Mouse (Mus musculus): ENCODE results near the gene Sparc.
"Not testable (repeated sequence)": the region's sequence is repeated elsewhere in the genome, so short reads cannot be mapped to it uniquely, and the experiment has no call there.

The Sparc gene

DNA sequence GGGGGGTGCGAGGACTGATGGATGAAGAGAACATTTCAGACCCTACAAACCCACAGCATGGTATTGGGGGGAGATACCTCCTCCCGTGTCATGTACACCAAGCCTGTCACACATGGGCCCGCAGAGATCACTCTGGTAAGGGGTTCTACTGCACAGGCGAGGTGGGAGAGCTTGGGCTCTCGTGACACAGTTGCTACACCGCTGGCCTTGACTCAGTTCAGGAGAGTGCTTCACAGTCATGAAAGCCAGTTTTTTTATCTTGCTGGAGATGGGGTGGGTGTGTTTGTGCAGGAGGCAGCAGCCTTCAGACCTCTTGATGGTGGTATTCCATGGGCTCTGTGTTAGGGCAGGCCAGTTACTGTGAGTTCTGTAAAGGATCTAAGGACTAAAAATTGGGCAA lies 13.1 kb upstream of the Sparc start:
- no peak for DNase-seq

DNA sequence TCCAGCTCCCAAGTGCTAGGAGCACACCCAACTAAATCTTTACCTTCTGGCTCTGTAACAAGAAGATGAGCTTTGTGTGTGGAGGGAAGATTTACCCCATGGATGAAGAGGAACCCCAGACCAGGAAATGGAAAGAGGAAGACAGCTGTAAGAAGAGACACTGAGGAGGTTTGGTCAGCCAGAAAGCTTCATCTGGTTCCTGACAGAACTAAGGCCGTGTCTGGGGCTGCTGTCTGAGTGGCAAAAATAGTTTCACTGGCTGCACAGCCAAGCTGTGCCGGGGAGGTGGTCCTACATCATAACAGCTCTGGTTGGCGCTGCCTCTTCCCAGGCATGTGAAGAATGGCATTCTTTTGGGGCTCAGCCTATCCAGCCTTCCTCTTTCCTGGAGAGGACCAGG lies 10.0 kb upstream of the Sparc start:
- no peak for DNase-seq

DNA sequence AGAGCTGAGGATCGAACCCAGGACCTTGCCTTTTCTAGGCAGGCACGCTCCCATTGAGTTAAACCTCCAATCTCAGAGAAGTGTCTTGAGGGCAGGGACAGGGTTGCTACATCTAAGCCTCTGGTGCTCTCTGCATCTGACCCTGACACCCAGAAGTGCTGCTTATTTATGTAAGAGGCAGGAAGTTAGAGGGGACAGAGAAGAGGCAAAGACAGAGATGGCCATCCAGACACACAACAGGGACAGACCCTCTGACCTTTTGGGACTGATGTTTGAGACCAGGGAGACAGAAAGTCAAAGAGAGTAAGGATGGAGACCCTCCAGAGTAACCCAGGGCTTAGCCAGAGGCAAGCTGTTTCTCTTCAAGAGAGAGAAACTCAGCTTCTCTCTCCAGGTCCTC lies 7.0 kb upstream of the Sparc start:
- DNase-seq, result no peak

DNA sequence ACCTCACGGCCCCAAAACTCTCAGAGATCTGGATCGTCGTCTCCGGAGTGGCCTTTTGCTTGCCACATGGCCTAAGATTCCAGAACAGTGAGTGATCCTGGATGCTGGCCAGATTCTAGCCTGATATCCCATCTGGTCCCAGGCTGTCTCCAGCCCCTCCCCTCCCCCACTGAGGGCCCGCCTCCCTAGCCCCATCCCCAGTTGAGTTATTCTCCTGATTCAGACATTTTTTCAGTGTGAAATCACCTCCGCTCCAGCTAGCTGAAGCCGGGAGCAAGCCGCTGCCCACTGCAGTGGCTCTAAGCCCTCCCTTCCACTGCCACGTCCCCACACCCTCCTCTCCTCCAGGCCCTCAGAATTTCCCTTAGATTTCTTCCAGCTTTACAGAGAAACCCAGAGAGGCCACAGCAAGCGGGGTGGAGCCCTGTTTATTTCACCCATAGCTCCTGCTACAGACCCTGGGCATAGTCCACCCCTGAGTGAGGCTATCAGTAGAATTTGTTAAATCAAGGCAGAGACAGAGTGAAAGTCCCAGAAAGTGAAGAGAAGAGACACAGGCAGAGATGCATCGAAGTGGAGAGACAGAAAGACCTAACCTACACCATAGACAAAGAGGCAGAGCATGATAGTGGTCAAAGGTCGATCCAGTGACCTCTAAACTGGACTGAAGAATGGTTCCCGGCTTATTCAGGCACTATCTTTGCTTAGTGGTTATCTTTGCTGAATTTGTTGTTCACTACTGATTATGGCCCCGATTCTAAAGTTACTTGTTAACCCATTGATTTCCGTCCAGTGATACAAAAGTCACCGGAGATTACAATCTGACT lies 5.4 kb upstream of the Sparc start:
- peak; percentile 77 for DNase-seq

DNA sequence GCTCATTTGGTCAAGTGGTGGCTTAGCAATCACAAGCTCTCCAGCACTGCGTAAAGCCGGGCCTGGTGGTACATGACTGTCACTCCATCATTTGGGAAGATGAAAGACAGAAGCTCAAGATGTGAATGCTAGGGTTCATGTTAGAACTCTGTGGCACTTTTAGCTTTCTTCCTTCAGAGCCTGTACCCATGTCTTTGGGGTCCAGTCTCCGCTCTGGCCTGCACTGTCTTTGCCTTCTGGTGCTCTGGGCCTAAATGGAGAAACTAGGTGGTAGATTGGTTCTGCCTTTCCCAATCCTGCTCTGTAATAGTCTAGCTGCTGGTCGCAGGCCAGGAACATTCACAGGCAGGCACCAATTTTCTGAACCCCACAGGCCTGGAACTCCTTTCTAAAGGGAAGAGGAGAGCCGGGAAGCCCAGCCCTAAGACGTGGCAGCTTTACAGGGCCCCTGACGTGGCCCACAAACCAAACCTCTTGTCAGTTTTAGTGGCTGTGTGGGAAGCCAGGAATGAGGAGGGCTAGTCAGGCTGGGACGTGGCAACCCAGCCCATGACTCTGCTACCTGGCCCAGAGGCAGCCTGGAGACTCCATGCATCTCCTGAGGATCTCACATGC lies 1.9 kb upstream of the Sparc start:
- no peak for DNase-seq

DNA sequence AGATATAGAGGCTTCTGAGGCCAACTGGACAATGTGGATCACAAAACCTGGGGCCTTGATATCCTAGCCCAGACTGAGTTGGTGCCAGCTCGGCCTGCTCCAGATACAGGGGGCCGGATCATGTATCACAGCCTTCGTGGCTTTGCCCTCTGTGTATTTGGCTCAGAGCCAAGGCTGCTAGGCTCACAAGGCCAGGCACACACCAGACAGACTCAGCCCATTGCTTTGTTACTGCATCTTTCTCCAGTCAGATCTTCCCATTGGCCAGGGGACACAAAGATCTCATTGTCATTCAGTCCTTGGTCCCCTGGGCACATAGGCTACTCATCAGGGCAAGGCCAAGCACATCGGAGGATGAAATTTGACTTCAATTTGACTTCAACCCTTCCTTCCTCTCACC lies 773 bp upstream of the Sparc start:
- DNase-seq, result peak; percentile 4

DNA sequence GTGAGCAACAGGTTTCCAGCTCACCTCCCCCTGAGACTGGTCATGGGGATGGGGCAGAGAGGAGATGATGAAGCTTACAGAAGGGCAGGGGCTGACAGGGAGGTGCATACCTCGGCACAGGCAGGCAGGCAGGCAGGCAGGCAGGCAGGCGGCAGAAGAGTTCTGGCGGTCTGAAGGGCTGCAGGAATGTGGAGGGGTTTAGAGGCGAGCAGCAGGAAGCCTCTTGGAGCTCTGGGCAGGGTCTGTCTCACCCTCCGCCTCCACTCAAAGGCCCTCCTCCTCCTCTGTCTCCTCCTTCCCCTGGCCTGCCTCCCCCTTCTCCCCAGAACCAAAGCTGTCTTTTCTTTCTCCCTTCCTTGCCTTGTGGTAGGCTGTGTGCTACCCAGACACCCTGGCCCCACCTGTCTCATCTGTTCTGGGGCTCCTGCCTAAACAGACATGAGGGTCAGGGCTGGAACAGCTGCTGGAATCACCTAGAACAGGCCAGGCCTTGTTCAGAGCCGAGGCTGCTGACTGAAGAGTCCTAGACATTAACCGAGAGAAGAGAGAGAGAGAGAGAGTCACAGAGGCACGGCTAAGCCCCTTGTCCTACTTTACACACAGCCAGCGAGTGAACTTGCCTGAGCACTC lies 3.2 kb downstream of the Sparc start:
- peak; percentile 56 for DNase-seq

DNA sequence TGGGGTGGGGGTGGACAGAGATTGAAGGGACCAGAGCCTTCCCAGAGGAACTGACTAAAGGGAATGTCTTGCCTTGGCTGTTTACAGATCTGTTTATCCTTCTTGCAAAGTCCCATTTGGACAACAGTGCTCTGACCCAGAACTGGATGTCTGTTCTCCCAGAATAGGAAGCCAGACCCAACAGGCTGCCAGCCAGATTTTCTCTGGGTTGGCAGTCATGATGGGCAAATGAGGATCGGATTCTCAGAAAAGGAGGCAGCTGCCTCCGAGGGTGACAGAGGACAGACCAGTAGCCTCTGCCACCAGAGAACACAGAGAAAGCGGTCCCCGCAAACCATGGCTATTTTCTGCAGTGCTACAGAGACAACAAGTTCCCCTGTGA lies 3.7 kb downstream of the Sparc start:
- no peak for DNase-seq

DNA sequence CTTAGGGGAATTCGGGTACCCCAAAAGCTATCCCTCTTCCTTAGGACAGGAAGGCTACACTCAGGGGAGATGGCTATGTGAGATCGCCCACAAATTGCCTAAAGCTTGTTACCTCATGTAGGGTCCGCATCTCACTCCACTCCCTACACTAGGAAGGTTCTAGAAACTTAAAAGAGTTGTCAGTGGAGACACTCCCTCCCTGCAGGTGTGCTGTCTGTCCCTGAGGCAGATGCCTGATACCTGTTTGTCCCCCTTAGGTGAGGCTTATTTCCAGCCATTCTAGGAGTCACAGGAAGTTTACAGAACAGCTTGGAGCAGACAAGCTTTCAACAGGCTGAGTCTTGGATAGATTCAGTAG lies 4.3 kb downstream of the Sparc start:
- DNase-seq, result no peak

DNA sequence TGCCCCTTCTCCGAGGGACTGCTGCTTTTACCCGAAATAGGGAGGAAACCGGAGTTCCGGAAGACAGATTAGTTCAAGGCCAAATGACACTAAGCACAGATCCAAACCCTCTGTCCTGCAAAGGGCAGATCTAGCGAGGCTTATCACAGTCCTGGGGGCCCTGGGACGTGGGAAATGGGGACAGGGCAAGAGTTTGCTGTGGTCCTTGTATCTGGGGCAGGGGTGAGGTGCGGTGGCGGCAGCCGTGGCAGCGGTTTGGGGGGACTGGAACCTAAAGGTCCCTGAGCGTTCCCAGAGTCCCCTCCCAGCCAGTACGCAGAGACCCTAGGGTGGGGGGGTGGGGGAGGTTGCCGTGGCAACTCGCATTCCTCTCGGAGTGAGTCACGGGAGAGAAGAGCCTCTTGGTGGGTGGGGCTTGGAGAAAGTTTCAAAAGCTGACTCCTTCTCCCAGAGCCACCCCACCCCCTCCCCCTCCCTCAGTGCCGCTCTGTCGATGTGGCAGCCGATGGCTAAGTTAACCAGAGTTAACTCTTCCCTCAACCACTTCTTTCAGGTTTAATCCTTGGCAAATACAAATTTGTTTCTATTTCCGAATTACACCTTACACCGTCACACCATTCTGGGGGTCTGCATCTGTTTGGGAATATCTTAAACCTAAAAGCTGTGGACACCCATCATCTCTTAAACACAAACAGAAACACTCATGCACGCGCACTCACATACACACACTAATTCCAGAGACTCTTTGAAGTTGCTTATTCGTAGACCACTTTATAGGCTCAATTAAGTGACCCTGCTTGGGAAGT lies 4.9 kb downstream of the Sparc start:
- DNase-seq, result peak; percentile 44

DNA sequence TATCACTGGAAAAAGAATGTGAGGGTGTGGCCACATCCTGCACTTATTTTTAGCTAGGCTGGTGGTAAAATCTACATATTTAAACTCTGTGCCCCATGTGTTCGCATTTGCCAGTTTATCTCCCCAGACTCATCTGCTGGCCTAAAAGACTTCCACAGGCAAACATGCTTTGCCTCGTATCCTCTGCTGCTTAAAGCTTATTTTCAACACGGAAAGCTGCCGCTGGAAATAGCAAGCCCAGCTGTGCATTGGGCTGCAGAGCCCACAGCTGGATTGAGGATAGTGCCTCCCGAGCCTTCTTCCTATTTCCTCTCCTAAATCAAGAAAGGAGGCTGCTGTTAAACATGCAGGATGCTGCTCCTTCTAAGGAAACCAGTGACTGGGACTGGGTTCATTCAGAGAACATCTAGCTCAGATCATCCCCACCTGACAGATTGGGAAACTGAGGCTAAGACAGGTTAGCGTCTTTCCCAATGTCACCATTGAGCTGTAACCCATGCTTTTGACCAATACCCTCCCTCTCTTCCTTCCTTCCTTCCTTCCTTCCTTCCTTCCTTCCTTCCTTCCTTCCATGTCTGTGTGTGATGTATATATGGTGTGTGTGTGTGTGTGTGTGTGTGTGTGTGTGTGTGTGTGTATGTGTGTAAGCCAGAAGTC lies 6.2 kb downstream of the Sparc start:
- no peak for DNase-seq

DNA sequence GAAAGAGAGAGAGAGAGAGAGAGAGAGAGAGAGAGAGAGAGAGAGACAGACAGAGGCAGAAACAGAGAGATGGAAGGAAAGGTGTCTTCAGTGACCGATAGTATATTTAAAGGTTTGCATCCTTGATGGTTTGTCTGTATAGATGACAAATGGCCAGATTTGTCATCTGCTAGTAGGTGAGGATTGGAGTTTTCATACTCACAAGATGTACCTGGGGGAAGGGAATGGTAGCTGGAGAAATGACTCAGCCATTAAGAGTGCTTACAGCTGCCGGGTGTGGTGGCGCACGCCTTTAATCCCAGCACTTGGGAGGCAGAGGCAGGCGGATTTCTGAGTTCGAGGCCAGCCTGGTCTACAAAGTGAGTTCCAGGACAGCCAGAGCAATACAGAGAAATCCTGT lies 7.3 kb downstream of the Sparc start:
- DNase-seq, result not testable (repeated sequence)

DNA sequence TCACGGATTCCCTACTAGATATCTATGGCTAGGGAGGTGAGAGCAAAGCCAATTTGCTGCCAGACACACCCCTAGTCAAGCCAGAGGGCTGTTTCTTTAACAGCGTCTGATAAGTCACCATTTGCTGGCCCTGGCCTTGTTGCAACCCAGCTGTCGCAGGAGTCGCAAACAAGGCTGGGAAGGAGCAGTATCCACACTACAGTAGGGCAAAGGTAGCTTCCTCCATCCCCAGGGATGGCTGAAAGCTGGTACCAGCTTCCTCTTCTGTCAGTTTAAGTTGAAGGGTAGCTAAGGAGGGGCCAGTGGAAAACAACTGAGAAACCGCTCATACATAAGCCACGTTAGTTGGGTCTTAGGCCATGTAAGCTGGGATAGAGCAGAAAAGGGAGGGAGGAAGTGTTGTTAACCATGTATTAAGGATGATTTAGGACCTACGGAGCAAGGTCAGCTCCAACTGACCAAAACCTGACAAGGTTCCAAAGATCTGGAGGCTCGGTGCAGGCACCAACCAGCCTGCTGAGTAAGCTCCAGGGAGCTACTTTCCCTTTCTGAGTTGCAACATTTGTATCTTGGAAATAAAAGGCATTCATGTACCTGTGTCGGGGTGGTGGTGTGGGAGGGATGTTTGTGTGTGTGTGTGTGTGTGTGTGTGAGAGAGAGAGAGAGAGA lies 7.8 kb downstream of the Sparc start:
- DNase-seq, result no peak

DNA sequence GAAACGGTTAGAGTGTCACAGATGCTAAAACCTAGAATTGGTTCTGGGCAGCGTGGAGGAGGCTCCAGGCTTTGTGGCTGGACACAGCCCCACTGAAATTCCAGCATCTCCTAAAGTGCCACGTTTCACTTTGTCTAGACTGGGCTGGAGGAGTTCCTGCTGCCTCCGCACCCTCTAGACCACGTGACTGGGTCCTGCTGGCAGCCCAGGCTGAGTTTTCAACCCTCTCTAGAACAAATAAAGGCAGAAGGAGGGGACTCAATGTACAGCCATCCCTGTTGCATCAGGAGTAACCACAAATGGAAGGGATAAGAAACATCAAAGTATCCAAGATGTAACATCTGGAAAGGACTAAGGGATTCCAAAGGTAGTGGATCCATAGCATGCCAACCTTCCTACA lies 8.7 kb downstream of the Sparc start:
- DNase-seq, result no peak

DNA sequence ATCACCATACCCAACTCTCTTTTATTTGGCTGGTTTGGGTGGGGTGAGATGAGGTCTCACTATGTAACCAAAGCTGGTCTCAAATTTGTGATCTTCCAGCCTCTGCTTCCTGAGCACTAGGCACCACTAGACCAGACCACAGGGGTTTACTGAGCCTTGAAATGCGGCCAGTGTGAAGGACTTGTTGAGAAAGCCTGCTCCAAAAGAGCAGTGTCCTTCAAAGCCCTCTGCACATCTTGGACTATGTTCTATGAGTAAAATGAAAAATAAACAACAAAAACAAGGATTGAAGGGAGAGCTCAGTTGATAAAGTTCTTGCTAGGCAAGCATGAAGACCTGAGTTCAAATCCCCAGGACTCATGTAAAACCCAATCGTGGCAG lies 9.6 kb downstream of the Sparc start:
- no peak for DNase-seq

DNA sequence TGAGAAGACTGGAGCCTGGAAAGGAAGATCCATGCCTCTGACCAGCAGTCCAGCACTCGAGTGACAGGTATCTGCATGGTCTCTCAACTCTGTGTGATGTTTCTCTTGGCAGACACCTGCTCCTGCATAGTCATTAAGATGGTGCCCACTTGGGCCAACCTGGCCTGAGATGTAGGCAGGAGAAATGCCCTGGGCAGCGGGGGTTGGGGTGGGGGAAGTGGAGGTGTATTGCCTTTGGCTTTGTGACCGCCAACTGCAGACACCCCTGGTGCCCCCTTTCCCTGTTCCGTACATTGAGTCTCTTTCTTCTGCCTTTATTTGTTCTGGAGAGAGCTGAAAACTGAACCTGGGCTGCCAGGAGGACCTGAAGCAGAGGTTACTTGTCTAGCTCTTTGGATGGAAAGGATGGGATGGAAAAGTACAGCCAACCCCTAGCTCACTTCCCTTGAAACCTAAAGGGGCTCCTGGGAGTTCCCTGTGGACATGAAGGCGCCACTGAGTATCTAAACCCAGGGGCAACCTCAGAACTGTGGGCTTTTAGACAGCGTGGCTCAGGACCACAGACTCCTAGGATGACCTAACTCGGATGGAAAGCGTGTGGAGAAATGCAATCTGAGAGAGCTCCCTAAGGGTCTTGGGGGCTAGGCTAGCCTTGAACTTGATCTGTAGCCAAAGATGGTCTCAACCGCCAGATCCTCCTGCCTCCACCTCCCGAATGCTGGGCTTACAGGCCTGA lies 10.1 kb downstream of the Sparc start:
- no peak for DNase-seq

DNA sequence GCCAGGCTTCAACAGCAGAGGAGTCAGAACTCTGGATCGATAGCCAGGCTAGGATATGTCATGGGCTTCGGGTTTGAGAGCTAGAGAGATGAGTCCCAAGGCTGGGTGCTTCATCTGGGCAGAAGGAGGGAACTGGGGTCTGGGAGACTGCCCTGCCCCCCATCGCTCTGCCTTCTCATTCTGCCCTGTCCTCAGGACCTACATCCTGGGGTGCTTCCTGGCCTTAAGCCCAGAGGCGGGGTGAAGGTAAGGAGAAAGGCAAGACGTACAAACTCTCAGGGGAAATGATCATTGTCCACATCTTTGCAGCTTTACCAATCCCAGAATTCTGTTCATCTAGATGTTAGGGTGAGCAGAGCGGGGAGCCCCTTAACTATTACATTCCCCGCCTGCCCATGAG lies 10.9 kb downstream of the Sparc start:
- DNase-seq, result no peak

DNA sequence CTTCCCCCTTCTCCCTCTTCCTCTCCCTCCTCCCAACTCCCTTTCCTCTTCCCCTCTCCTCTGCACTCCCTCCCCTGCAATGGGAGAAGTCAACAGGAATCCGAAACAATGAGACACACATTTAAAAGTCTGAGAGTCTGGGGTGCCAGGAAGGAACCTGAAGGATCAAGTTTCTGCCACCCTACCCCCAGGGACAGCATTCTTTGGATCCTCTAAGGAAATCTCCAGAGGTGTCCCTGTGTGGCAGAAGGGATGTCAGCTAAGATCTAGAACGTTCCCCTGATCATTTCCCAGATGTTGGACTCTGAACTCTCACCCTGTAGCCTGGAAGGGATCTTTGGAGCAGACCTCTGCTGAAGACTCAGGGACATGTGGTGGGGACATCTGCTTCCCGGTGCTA lies 12.5 kb downstream of the Sparc start:
- DNase-seq, result no peak

DNA sequence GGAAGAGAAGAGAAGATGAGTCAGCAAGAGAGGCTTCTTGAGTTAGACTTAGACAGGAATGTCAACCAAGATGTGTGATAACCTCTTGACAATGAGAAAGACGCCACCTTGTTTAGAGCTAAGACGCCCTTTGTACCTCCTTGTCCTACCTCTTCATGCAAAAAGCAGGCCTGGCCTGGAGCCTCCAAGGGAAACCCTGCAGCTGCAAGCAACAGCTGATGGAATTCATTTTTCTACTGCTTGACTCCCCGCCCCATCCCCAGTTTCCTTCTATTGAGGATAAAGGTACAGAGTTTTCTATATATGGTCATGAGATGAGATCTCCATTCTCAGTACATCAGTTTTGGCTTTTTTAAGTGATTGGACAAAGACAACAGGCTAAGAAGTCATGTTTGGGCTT lies 13.0 kb downstream of the Sparc start:
- DNase-seq, result no peak

DNA sequence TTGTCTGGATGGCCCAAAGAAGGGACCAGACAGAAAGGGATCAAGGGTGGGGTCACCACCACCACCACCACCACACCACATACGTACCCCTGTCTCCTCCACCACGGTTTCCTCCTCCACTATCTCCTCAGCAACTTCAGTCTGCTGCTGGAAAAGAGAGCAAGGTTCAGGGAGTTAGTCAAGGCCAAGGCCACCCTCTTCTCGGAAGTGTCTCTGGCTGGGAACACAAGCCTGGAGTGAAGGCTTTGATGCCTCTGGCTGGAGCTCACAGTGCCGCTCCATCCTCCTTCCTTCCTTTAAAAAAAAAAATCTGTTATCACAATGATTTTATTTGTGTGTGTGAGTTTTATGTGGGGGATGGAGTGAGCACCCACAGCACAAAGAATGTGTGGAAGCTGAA lies 15.8 kb downstream of the Sparc start:
- DNase-seq, result no peak

DNA sequence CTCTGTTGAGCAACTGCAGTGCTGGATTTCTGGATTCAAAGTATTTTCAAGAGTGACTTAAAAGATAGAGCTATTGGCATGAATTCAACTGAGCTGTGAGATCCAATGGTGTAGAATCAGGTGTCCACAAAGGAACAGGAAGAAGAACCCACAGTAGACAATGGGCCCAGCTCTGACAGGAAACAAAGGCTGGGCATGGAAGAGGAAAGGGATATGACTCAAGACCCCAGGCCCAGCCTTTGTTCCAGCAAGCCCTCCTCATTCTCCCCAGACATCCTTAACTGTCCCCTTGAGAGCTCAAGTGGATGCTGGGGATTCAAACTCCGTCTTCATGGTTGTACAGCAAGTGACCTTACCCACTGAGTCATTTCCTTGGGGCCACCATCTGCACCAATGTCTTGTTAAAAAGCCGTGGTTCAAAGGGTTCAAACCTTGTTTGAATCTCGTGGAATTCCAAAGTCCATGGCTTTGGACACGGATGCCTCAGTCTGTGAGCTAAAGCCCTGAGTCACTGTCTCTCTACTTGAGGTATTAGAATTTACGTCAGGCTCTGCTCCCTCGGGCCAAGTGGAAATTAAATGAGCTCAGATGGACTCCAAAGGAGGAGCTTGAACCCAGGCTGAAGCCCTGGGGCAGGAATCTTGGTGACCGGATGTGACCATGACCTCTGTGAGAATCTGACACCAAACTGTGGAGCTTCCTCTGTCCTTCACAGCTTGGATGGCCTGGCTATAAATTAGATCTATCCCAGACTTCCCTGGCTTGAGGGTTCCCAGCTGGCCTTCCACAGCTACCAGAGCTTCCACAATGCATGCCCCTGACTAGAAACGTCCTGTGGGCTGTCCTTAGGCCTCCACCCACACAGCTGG lies 17.1 kb downstream of the Sparc start:
- DNase-seq, result peak; percentile 57
